Mouse (Mus musculus): ENCODE results near the gene Slc16a14.

DNA sequence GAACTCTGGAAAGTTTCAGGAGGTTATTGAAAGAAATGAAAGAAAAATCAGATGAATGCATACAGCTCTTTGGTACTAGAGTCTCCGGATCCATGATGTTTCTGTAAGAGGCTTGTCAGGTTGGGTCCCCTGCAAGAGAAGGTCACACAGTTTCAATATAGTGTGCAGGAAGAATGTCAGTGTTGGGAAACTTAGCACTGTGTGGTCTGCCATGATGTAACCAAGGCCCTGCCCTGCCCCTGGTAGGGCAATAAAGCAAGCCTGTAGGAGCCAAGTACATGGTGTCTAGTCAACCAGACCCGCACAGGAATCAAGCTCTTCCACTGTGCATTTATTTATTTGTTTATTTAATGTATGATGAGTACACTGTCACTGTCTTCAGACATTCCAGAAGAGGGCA lies 5.4 kb upstream of the Slc16a14 start:
- TF ChIP-seq CTCF (IDR thresholded peaks at IDR 0.05; ENCODE audit: low read depth) (no peak), EP300 (IDR thresholded peaks at IDR 0.05; ENCODE audit: low read depth) (no peak)
